Mouse (Mus musculus): ENCODE results near the gene Rasal2.

DNA sequence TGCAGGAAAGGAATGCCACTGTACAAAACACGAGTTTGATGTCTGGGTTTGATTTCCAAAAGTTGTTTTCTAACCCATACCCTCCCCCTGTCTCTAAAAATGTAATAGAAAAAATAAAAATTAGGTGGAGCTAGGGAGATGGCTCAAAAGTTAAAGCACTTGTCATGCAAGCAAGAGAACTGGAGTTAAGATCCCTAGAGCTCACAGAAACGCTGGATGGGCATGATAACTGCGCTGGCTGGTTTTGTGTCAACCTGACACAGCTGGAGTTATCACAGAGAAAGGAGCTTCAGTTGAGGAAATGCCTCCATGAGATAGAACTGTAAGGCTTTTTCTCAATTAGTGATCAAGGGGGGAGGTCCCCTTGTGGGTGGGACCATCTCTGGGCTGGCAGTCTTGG lies 191.5 kb downstream of the Rasal2 start:
- TF ChIP-seq EP300 (IDR thresholded peaks at IDR 0.05; ENCODE audit: low read depth in 1 of 2, low read length in 2 of 2) (no peak), CTCF (IDR thresholded peaks at IDR 0.05 in 2 of 3, conservative IDR thresholded peaks at IDR 0.05 in 1 of 3; ENCODE audit: control insufficient read depth in 1 of 3, insufficient read depth in 1 of 3, low read depth in 2 of 3, low read length in 3 of 3, poor library complexity in 1 of 3, severe bottlenecking in 1 of 3) (no peak), TBP (IDR thresholded peaks at IDR 0.05; ENCODE audit: low read depth, low read length) (no peak), ZMIZ1 (IDR thresholded peaks at IDR 0.05; ENCODE audit: low read depth, low read length) (no peak), RCOR1 (IDR thresholded peaks at IDR 0.05; ENCODE audit: low read depth, low read length) (no peak), GABPA (IDR thresholded peaks at IDR 0.05; ENCODE audit: low read depth, low read length) (no peak), JUND (IDR thresholded peaks at IDR 0.05; ENCODE audit: low read depth, low read length) (no peak)

Measured in MEL (cell line).